Mouse (Mus musculus) cerebral cortex, adult 2 months (tissue): ENCODE results near the gene Nmt1.

Experiments
- WGBS: fragments of 180-500 bp; shearing (Covaris S2); methylation state at CpG from one replicate; pipeline ENCODE4 v1.1.7; 2018; 5-methylcytosine and 5-hydroxymethylcytosine counted together

The Nmt1 gene

GRCm38 (mm10) chr11:103106386-103106785, 78.4 kb downstream of the Nmt1 start:
- WGBS = 70% methylated on average over 4 of the region's 4 CpGs

DNA sequence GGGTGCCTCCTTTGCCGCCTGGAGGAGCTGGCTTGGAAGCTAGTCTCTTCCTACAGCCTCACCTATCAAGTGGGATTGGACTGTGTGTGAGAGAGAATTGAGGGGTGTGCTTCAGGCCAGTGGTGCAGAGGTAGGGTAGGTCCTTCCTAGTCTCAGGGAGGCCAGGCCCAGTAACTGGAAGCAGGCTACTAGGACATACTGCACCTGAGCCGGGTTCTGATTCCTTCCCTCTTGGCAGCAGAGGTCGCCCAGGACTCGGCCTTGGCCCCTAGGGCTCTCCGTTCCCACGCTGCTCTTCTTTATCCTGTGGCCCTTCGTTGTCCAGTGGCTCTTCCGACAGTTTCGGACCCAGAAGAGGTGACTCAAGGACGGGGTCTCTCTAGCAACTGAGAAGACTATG, 83.3 kb downstream of the Nmt1 start:
- WGBS = 58% methylated on average over 10 of the region's 10 CpGs

DNA sequence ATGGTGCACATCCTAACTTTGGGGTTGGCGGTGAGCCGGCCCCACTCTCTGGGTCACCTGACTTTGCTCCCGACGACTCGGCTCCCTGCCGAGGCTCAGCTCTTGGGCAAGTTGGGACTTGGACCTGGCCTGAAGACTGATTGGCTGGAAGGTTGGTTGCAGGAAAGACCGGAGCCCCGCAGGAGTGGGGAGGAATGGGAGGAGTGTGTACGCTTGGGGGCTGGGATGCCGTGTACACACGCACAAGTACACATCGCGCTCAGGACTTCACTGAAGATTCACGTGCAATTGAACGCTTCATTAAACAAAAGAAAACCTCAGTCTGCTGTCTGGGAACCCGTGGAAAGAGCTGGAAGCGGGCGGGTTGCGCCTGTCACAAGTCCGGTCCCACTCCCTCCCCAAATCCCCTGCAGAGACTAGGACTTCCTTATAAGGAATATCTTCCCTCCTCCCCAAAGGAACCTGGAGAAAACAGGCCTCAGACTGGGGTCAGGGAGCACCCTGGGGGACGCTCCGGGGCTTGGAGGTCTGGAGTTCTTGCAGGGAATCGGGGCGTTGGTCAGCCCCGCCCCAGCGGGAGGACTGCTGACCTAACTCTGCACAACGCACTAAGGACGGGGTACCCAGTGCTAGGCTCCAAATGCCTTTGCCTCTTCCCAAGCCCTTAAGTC, 84.0 kb downstream of the Nmt1 start:
- WGBS = 10% methylated on average over 28 of the region's 28 CpGs

DNA sequence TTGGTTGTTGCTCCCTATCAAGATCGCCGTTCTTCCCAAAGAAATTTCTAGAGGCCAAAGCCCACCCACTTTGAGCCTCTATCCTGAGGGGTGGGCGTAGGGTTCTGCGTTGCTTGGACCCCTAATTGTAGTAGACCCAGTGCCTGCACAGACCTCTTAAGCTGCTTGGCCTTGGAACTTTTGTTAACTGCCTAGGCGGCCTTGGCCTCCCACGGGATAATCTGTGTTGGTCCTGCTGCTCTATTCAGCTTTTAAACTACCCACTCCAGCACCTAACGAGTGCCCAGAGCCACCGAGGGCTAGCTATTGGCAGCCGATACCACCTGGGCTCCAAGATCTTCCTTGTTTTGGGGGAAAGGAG, 84.5 kb downstream of the Nmt1 start:
- 29% methylated on average over 9 of the region's 9 CpGs for WGBS

- WGBS = 54% methylated on average over 12 of the region's 12 CpGs
Observed at GRCm38 (mm10) chr11:103113005-103113404, 85.0 kb downstream of the Nmt1 start.

DNA sequence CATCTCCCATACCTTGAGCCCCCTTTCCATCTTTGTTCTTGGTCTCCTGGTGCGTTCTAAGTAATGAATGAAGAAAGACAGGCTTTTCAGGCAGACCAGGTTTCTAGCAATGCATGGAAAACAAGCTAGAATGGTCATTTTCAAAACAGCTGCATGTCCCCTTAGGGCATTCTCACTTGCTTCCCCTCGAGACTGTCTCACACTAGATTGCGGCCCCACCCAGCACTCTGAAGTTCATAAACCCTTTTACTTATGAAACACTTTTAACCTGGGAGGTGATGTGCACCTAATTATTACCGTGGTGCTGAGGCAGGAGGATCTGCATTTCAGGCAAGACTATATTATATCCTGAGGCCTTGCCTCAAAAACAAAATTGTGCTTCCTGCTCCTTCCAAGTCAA, 85.8 kb downstream of the Nmt1 start:
- 81% methylated on average over 4 of the region's 4 CpGs for WGBS

GRCm38 (mm10) chr11:103114270-103114943, 86.4 kb downstream of the Nmt1 start:
- WGBS = 82% methylated on average over 11 of the region's 11 CpGs

DNA sequence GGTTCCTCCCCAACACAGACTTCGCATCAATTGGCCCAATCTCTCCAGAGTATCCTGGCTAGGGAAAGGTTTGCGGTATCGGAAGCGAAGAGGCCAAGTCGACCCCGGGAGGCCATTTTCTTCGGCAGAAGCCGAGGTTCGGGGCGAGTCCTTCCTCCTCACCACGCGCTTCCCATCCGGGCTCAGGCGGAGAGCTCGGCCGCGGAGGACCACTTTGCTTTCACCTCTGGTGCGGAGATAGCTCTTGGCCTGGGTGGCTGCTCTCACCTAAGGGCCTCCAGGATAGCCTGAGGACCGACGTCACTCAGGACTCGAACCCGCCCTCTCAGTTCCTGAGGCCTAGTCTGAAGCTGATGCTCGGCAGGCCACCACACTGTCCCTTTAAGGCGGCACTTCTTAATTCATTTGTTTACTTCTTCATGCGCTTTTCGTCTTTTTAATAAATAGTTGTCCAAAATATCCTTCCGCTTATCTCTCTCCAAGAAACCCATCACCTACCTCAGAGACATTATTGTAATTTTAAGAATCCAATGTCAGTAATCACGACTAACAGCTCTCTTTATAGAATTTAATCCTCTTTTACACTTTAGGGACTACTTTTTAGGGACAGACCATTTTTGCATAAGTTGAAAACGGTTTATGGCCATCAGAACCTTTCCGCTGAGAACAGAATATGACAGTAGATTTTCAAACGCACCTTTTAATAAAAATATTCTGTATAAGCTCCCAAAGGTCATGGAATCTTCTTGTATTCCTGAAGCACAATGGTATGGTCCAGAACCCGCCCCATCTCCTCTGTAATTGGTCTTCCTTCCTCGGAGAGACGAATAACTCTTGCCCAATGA, 87.4 kb downstream of the Nmt1 start:
- WGBS = under 1% methylated on average over 34 of the region's 34 CpGs

DNA sequence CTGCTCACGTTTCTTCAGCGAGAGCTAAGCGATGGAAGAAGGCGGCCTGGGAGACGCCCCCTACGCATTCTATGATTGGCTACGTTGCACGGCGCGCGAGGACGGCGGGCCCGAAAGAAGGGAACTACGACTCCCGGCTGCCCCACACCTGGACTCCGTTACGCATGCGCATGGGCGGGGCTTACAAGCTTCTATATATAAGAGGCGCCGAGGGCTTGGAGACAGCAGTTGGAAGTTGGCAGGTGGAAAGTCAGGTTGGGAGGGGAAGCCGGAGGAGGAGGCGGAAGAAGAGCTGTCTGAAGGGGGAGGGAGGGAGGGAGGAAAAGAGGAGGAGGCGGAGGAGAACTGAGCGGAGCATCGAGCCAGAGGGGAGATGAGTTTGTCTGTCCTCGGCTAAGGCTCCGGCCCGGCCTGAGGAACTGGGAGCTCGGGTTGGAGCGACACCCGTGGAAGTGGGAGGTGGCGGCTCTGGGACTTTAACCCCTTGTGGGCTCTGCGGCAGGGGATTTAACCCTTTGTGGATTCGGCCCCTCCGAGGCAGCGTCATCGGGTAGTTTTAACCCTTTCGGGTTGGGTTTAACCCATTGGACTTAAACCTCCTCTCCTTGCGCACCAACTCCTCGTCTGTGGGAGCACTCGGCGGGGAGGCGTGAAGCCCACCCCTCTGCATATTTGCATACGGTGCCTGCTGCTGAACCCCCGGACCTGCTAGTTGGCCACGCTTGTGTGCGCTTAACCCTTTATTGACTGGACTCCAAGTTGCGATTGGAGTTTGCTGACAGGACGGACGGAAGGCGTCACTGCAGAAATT, 88.2 kb downstream of the Nmt1 start, which contains the start of gene Hexim1:
Gene Hexim1, plus strand, starts transcription at position 224 of the 811 bp plus-strand sequence.
- under 1% methylated on average over 53 of the region's 53 CpGs for WGBS

GRCm38 (mm10) chr11:103116959-103117590, 89.1 kb downstream of the Nmt1 start:
- WGBS = under 1% methylated on average over 35 of the region's 35 CpGs

- under 1% methylated on average over 38 of the region's 38 CpGs for WGBS
Observed at GRCm38 (mm10) chr11:103117591-103118009, 89.6 kb downstream of the Nmt1 start.
